Mouse (Mus musculus): ENCODE results near the gene Rnf145.
A peak's percentile ranks its signal among the peaks of the same experiment; 100 is the strongest.

Rnf145 gene

GRCm38 (mm10) chr11:44509906-44510305, 8.9 kb upstream of the Rnf145 start:
- no peak for DNase-seq (ENCODE audit: low read depth, low spot score)

GRCm38 (mm10) chr11:44510371-44510770, 8.4 kb upstream of the Rnf145 start:
- DNase-seq (ENCODE audit: low read depth, low spot score) = no peak

GRCm38 (mm10) chr11:44512044-44513025, 6.4 kb upstream of the Rnf145 start:
- DNase-seq (ENCODE audit: low read depth, low spot score) = no peak

- no peak for DNase-seq (ENCODE audit: low read depth, low spot score)
These were observed 5.7 kb upstream of the Rnf145 start for GRCm38 (mm10) chr11:44513026-44513422.

GRCm38 (mm10) chr11:44514666-44515065, 4.1 kb upstream of the Rnf145 start:
- DNase-seq (ENCODE audit: low read depth, low spot score) = no peak

GRCm38 (mm10) chr11:44516362-44516761, 2.4 kb upstream of the Rnf145 start:
- no peak for DNase-seq (ENCODE audit: low read depth, low spot score)

GRCm38 (mm10) chr11:44517561-44518280, 1.0 kb upstream of the Rnf145 start:
- DNase-seq (ENCODE audit: low read depth, low spot score) = peak; percentile 50

- DNase-seq (ENCODE audit: low read depth, low spot score) = peak; percentile 31
These were observed 559 bp downstream of the Rnf145 start for GRCm38 (mm10) chr11:44519096-44519949.

GRCm38 (mm10) chr11:44519950-44520761, 1.4 kb downstream of the Rnf145 start:
- DNase-seq (ENCODE audit: low read depth, low spot score) = peak; percentile 79

- DNase-seq (ENCODE audit: low read depth, low spot score) = no peak
These were observed 3.8 kb downstream of the Rnf145 start for GRCm38 (mm10) chr11:44522594-44522993.

- DNase-seq (ENCODE audit: low read depth, low spot score) = peak; percentile 71
These were observed 7.0 kb downstream of the Rnf145 start for GRCm38 (mm10) chr11:44525765-44526164.

- no peak for DNase-seq (ENCODE audit: low read depth, low spot score)
These were observed 8.0 kb downstream of the Rnf145 start for GRCm38 (mm10) chr11:44526654-44527263.

- no peak for DNase-seq (ENCODE audit: low read depth, low spot score)
These were observed 9.9 kb downstream of the Rnf145 start for GRCm38 (mm10) chr11:44528560-44529199.

GRCm38 (mm10) chr11:44529200-44529599, 10.4 kb downstream of the Rnf145 start:
- no peak for DNase-seq (ENCODE audit: low read depth, low spot score)

GRCm38 (mm10) chr11:44529716-44530115, 11.0 kb downstream of the Rnf145 start:
- no peak for DNase-seq (ENCODE audit: low read depth, low spot score)

- no peak for DNase-seq (ENCODE audit: low read depth, low spot score)
These were observed 11.6 kb downstream of the Rnf145 start for GRCm38 (mm10) chr11:44530382-44530781.

- no peak for DNase-seq (ENCODE audit: low read depth, low spot score)
These were observed 12.1 kb downstream of the Rnf145 start for GRCm38 (mm10) chr11:44530867-44531266.

- DNase-seq (ENCODE audit: low read depth, low spot score) = no peak
These were observed 12.9 kb downstream of the Rnf145 start for GRCm38 (mm10) chr11:44531617-44532016.

- DNase-seq (ENCODE audit: low read depth, low spot score) = no peak
These were observed 14.3 kb downstream of the Rnf145 start for GRCm38 (mm10) chr11:44532846-44533781.

Data from R1 (cell line).